Mouse (Mus musculus) adrenal gland, adult 8-10 months (tissue): Measurements from ENCODE around the gene Has3. TPM values are rescaled to one million over a fixed set of nuclear protein-coding genes. Genes with fewer than 3 reads are reported as not detected.
"Not testable (repeated sequence)": the region's sequence is repeated elsewhere in the genome, so short reads cannot be mapped to it uniquely, and the experiment has no call there.

Experiments
- DNase-seq: peaks from one replicate; pipeline ENCODE4 v3.0.0; 2022
- total RNA-seq, 4 experiments: library from RNA; stranded (reverse); gene quantifications; 2 replicates each; pipeline ENCODE4 v1.2.4; 2022

Has3 gene
- total RNA-seq, 4 experiments from 2014 or later = 0.14 to 0.62 (median 0.56) TPM

- peak; percentile 42 for DNase-seq
These were observed 17.5 kb downstream of the Has3 start for GRCm38 (mm10) chr8:106887336-106888189.

GRCm38 (mm10) chr8:106888803-106889202 is 18.8 kb downstream of the Has3 start:
- DNase-seq = no peak

- DNase-seq = peak; percentile 24
These were observed 22.3 kb downstream of the Has3 start for GRCm38 (mm10) chr8:106892210-106892805.

DNA sequence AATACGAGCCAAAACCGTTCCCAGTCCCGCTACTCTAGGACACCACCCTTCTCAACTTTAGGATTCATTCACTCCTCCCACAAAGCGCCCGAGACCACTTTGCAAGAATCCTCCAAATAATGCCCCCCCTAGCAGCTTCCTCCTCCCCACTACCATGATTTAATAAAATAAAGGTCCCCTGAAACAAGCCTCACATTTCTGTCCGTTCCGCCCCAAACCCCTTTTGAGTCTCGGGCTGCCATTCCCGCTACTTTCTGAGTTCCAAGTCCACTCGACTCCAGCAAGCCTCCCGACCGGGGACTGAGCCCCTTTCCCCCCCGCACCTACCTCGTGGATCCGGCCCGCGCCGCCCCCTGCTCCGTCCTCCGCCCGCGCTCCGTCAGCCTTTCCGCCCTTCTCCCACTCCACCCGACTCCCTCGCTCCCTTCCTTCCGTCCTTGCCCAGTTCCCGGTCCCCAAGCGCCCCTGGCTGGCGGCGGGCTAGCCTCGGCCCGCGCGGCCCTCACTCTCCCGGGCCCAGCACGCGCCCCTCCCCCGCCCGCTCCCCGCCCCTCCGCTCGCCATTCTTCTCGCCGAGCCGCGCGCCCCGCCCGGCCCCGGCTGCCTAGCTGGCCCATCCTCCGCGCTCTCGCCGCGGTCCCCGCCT is 22.9 kb downstream of the Has3 start:
- DNase-seq = peak; percentile 25

DNA sequence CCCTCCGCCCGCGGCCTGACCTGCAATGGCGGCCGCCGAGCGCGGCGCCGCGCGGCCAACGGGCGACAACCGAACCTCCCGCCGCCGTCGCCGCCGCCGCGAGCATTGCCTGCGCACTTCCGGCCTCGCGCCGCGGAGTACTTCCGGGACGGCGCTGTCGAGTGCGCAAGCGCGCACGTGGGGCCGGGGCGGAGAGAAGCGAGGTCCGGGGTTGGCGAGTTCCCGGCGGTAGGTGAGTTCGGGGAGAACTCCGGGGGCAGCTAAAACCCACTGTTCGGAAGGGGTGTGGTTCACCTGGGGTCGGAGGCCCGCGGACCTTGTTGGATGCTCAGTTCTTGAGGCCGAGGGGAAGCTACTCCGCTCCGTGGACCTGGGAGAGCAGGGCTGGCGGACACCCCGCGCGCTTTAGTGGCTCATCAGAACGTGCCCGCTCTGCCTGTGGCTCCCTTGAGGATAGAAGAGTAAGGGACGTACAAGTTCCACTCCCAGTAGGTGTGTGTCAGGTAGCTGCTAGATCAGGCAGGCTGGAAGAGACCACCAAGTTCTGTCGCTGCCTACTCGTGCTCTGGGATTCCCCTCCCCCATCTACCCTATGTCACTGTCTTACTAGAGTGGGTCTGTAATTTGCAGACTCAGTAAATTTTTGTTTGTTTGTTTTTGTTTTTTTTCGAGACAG is 23.6 kb downstream of the Has3 start, which contains the start of gene Utp4:
Utp4 (plus strand) TSS at position 156 of the 676 bp plus-strand sequence.
- peak; percentile 75 for DNase-seq

DNA sequence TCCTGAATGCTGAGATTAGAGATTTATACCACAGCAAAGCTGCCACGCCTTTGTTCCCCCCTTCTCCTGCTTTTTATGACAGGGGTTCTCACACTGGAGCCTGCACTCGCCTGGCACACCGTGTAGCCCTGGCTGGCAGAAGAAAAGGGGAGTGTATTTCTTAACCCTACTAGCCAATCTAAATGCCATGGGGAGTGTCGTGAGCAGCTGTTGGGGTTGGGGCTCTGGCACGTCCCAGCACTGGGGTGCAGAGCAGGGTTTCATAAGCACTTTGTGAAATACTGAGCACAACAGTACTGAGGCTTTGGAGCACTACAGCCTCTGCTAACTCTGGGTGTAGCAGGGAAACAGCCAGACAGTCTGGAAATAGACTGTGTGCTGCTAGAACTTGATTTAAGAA is 29.4 kb downstream of the Has3 start:
- DNase-seq = no peak

DNA sequence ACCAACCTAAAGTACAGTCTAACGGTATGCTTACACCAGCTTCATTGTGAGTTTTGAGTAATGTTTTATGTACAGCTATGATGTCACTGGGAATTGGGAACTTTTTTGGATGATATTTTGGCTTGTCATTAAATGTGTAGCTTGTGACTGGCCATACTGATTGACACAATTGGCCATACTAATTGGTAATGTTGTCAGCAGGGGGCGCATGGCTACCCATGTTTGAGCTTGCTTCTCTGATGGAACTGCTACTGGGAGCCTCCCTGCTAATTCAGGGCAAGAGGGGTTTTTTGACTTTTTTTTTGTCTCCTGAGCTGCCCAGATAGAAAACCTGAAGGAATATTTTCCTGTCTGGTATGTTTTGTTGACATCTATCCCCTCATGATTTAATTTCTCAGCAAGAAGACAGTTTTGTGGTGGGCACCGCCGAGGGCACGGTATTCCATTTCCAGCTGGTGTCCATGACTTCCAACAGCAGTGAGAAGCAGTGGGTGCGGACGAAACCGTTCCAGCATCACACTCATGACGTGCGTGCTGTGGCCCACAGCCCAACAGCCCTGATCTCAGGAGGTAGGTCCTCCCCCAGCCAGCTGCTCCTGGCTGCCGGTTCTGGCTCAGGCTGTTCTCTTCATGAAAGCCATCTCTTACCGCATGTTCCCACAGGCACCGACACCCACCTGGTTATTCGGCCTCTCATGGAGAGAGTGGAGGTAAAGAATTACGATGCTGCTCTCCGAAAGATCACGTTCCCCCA is 35.9 kb downstream of the Has3 start:
- peak; percentile 59 for DNase-seq

DNA sequence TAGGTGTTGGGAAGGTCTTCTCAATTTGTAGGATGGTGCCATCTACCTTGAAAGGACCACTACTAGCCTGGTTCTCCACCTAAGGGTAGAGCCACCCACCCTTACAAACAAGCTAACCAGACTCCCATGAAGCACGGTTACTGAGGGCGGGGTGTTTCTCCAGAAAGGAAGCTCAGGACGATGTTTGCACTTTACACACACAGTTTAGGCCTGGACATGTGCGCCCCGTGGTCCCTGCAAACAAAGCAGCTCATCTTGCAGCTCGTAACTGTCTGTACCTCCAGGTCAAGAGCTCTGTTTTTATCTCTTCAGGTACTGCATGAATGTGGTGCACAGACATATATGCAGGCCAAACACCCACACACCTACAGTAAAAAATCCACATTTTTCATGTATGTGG is 36.6 kb downstream of the Has3 start:
- no peak for DNase-seq

DNA sequence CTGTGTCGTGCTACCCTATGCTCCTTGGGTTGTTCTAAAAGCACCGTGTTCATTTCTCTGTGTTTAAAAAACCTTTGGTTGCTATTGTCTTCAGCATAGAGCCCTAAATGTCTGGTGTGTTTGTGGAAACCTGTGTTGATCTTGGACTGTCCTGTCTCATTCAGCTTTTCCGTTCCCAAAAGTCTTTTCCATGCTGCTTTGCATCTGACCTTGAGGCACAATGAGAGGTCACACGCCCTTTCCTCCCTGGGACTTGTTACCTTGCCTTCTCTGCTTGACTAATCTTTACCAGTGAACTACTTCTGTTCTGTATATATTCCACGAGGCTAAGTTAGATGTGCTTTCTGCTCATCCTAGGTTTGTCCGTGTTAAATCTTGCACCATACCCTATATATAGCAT is 37.4 kb downstream of the Has3 start:
- no peak for DNase-seq

GRCm38 (mm10) chr8:106908291-106908690 is 38.2 kb downstream of the Has3 start:
- DNase-seq = no peak

GRCm38 (mm10) chr8:106913631-106914030 is 43.6 kb downstream of the Has3 start:
- no peak for DNase-seq

GRCm38 (mm10) chr8:106919721-106920394 is 49.8 kb downstream of the Has3 start:
- peak; percentile 64 for DNase-seq

DNA sequence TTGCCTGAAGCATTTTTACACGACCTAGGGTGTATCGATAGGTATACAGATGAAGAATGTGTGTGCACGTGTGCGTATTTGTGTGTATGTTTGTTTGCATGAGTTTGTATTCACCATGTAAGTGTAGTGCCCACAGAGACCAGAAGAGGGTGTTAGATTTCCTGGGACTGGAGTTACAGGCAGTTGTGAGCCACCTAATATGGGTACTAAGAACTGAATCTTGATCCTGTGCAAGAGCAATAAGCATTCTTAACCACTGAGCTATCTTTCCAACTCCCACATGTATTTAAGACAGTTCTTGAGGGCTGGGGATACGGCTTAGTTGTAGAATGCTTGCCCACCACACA is 50.3 kb downstream of the Has3 start:
- DNase-seq = no peak

- DNase-seq = no peak
These were observed 54.0 kb downstream of the Has3 start for GRCm38 (mm10) chr8:106924057-106924456.

DNA sequence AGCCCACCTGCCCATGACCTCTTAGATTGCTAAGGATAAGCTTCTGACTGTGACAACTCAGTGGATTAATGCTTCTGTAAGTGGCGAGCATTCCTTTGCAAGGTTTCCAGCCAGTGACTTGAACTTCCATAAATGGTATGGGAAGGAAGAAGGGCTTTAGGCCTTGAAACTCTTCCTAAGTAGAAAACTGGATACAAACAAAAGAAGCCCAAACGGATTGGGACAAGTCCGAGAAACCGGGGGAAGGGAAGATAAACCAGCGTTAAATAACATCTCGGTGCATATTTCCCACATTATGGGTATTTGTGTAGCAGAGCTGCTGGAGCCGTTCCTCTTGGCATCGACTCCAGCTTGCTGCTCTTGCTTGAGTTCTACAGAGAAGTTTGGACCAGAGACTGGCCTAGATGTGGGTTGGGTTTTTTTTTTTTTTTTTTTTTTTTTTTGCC is 54.9 kb downstream of the Has3 start:
- DNase-seq = no peak

DNA sequence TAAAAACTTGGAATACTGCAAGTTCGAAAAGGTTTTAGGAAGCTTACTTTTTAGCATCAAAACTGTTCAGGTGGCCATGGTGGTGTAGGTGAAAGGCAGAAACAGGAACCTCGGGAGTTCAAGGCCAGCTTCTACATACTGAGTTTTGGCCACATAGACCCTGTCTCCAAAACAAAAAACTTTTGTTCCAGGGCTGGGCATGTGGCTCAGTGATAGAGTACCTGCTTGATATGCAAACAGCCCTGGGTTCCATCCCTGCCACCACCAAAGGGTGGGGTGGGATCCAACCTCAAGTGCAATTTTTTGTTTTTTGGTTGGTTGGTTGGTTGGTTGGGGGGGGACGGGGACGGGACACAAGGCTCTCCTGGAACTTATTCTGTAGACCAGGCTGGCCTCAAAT is 55.4 kb downstream of the Has3 start:
- no peak for DNase-seq

- no peak for DNase-seq
These were observed 57.2 kb downstream of the Has3 start for GRCm38 (mm10) chr8:106927247-106927646.

- DNase-seq = not testable (repeated sequence)
These were observed 58.1 kb downstream of the Has3 start for GRCm38 (mm10) chr8:106928182-106928581.

DNA sequence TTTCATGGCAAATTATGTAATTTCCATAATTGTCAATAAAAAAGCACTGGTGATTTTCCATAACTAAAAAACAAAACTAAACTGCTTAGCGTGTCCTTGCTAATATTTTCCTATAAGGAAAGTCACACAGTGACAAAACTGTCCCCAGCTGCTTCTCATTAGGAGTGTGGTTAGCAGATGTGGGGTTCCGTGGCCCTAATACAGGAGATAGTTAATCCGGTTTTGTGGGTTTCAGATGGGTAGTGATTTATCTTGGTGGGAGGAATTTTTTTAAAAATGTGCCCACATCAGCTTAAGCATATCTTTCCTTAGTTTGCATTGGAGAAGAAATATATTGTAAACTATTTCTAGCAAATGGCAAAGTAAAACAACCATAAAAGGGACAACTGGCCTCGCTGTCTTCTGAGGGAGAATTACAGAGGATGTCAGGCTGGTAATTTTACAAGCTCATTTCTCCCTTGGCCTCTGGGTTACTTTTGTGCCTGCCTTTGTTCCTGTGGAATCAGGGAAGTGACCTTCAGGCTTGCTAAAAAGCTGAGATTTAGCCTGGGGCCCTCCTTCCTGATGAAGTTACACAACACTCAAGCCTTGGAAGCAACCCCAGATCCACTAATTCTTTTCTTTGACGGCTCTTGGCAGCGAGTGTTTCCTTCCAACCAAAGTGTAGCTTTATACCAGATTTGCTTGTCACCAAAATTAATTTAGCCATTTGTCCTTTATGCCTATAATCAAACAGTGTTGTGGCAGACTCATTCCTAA is 59.3 kb downstream of the Has3 start:
- peak; percentile 84 for DNase-seq

DNA sequence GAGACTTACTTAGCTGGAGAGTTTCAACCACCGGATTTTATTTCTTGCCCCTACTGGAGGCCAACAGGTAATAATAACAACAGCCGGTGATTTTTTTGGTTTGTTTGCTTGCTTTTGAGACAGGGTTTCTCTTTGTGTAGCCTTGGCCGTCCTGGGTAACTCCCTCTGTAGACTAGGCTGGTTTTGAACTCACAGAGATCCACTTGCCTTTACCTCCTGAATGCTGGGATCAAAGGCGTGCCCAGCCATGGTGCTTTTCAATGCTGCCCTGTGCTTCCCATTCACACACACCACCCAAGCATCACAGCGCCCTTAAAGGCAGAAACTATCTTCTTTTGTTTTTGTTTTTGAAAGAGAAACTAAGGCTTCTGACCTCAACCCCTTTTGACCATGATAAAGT is 59.9 kb downstream of the Has3 start:
- no peak for DNase-seq
